Mouse (Mus musculus) retina, embryonic 14.5 days (tissue): Measurements from ENCODE around the gene Bad.
A peak's percentile ranks its signal among the peaks of the same experiment; 100 is the strongest.
"Not testable (repeated sequence)": the region's sequence is repeated elsewhere in the genome, so short reads cannot be mapped to it uniquely, and the experiment has no call there.

Experiments
- DNase-seq: peaks from one replicate; pipeline ENCODE4 v3.0.0-alpha.2; 2015; ENCODE audit warnings: low spot score

The Bad gene

GRCm38 (mm10) chr19:6985951-6986708 is 44.5 kb downstream of the Bad start:
- no peak for DNase-seq

DNA sequence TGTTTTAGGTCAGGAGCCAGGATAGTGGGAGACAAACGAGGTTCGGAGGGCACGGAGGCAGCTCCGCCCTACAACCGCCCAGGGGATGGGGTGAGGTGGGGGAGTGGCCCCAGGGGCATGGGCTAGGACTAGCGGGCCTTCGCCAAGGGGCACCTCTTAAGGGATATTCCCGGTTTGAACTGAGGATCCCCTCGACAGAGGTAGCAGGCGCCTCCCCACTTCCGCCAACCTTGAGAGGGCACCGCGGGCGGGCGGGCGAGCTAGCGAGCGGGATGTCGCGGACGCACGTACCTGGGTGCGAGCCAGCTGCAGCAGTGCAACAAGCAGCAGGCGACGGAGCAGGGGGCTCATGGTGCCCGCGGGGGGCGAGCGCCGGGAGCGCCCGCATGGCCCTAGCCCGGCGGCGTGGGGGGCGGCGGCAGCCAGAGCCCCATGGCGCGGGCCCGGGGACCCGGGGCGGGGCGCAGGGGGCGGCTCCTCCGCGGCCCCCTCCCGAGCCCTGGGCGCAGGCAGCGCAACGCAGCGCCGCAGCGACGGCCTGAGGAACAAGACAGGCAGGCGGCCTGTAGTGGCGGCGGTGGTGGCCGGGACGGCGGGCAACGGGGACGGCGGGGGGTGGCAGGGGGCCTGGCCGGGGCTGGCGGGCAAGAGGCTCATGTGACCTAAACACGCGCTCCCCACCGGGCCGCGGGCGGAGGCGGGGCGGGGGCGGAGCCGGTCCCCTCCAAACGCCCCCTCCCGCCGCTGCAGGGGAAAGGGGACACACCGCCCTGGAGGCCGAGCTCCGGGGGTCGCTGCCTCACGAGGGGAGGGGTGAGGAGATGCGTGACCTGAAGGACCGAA is 45.6 kb downstream of the Bad start, which contains the start of gene Vegfb:
Vegfb (minus strand) TSS at position 591 of the 843 bp plus-strand sequence.
- DNase-seq, result peak; percentile 64

DNA sequence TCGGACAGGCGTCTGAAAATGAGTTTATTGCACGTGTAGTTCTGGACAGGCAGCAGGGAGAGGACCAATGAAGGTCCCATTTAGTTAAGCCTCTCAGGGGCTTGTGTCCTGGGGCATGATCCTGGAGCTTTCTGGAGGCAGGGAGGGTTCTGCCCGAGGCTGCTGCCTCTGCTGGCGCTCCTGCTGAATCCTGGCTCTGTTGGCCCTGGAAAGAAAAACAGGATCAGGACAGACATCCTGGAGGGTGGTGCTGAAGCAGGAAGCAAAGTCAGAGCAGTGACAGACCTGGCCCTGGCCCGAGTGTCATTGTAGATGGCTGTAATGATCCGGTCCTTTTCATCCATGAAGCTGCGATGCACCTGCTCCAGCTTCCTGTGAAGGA is 46.2 kb downstream of the Bad start:
- no peak for DNase-seq

GRCm38 (mm10) chr19:6989251-6989650 is 47.6 kb downstream of the Bad start:
- DNase-seq, result no peak

GRCm38 (mm10) chr19:6990712-6991111 is 49.1 kb downstream of the Bad start:
- DNase-seq, result no peak

DNA sequence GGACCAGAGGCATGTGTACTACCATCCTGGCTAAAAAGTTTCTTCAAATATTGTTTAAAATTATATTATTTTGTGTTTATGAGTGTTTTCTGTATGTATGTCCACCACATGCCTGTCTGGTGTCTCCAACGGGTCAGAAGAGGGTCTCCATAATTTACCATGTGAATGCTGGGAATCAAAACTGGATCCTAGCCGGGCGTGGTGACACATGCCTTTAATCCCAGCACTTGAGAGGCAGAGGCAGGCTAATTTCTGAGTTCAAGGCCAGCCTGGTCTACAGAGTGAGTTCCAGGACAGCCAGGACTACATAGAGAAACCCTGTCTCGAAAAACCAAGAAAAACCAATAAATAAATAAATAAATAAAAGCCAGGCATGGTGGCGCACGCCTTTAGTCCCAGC is 49.5 kb downstream of the Bad start:
- DNase-seq, result not testable (repeated sequence)

DNA sequence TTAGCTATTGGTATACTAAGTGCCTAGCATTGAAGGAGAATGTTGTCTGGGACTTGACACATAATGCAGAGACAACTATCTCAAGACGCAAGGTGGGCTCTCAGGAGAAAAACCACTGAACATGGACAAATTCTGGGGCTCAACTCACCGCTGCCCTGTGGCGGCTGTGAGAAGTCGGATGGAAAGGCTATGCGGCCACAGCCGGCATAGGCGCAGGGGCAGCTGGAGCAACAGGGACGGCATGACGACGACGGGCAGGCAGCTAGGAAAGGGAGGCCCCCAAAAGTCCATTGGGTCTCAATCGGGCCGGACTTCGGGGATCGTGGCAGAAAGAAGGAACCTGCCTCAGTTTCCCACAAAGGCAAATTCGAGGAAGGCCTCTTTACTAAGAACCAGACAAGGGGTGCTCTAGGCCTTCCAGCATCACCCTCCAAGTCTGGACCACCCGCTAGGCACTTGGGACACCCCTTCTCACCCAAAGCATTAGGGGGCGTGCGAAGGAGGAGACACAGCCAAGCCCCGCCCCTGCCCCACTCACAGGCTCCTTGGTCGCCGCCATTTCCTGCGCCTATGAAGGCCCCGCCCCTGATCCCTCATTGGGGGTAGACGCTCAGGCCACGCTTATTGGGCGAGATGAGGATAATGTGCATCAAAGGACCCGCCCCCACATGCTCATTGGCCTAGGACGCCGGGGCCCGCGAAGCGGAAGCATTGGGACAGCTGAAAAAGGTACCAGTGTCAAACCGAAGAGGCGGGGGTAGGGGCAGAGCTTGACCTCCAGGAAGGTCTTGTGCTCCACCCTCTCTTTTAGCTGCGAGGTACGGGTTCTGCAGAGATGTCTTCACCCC is 50.6 kb downstream of the Bad start, which contains the start of gene Dnajc4:
Dnajc4 (minus strand) TSS at position 562 of the 848 bp plus-strand sequence.
- peak; percentile 98 for DNase-seq

DNA sequence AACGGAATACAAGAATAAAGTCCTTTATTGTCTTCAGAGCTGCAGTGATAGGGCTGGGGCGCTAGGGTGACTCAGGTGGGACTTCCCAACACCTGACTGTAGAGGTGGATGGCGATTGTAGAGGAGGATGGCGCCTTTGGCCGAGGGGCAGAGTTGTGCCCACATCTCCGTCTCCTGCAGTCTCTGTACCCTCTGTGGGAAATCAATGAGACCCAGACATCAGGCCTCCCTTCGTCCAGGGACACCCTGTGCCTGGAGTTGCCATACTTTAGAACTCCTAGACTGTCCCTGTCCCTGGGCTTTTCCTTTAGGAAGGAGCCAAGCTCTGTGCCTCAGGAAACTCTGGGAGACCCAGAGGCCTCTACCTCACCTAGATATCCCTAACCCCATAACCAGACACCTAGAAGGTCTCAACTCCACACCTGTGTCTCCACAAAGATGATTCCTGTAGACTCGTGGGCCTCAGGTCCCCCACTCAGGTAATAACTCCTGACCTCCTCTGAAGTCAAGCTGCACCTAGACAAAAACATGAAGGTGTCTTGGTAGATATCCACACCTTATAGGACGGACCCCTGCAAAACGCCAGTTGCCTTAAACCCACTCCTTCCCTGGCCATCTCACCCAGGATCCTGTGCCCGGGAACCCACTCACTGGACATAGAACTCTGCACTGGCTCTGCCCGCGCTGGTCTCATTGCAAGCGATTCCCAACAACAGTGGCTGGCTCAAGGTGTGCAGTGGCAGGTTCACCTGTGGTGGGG is 51.5 kb downstream of the Bad start:
- no peak for DNase-seq

- DNase-seq, result no peak
These were observed 52.3 kb downstream of the Bad start for GRCm38 (mm10) chr19:6994002-6994401.

GRCm38 (mm10) chr19:6994489-6994888 is 52.8 kb downstream of the Bad start:
- DNase-seq, result no peak

GRCm38 (mm10) chr19:6995255-6995991 is 53.8 kb downstream of the Bad start:
- no peak for DNase-seq

DNA sequence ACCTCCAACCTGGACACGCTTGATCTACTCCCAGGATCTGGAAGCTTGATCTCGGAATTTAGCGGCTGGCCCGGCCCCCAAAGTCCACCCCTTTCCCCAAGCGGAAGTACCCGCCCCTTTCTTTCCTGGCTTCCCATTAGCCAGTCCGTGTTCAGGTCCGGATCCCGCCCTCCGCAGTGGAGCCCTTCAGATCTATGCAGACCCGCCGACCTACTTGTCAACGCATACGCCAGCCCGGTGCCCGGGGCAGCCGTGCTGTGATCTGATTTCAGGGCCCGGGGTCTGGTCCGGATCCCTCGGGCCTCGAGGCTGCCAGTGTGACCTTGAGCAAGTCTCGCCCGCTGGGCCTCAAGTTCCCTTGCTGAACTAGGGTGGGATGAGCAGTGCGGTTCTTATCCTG is 54.3 kb downstream of the Bad start, which contains the start of the genes Nudt22 and Trpt1:
Nudt22 (minus strand) TSS at position 112 of the 400 bp plus-strand sequence.
Trpt1 (plus strand) TSS at position 126 of the 400 bp plus-strand sequence.
- DNase-seq, result peak; percentile 88

GRCm38 (mm10) chr19:6997721-6998290 is 56.1 kb downstream of the Bad start:
- DNase-seq, result no peak

DNA sequence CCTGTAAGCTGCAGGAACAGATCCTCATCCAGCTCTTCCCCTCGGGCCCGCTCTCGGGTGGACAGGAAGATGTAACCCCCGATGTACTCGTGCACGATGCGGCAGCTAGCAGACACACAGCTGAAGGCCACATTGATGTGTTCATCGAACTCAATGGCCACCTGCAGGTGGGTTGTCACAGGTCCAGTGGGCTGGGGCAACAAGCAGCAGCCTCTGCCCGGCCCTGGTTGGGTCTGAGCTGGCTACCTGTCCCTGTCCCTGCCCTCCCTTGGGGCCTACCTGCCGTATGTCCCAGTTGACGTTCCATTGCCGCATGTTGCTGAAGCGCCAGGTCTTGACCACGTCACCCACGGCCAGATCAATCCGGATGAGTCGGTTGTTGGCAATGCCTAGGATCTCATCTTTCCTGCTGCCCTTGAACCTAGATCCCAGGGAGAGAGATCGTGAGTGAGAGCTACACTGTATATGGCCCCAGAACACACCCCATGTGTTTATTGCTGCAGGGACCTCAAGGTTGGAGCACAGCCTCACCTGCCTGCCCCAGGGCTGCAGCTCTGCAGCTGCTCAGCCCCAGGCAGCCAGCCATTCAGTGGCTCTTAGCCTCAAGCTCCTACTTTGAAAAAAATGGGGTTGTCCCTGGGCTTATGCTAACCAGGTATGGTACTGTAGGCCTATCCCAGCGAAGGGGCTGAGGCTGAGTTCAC is 57.9 kb downstream of the Bad start:
- DNase-seq, result no peak
